Mouse (Mus musculus): ENCODE results near the gene Ppp4r1. TPM values are rescaled to one million over a fixed set of nuclear protein-coding genes. Genes with fewer than 3 reads are reported as not detected.

Gene Ppp4r1
- total and polyA plus RNA-seq, 3 experiments, result 25.3 to 43.3 (median 36.9) TPM

DNA sequence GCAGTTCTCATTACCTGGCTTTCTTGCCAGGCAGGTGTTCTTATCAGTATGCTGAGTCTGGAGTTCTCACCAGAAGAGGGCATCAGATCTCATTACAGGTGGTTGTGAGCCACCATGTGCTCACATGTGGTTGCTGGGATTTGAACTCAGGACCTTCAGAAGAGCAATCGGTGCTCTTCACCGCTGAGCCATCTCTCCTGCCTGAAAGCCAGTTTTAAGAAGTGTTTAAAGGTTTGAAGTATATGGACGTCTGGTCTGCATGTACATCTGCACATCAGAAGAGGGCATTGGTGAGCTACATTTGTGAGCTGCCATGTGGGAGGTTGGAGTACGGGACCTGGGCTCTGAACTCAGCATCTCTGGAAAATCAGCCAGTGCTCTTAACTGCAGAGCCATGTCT is 8.8 kb upstream of the Ppp4r1 start:
- intact Hi-C loops (cut with DNase I), result loop anchor here (5.0 kb wide), 1 partner anchor 61 kb away; no protein-coding TSS in a partner anchor
- Histone ChIP-seq H3K9ac (ENCODE audit: low read depth, low read length) (no peak overlapping the region), H3K27ac (no peak overlapping the region), H3K36me3 (ENCODE audit: control insufficient read depth, insufficient read depth, low read length) (no peaks in the 10 kb centered on the region), H3K79me2 (replicated peaks; ENCODE audit: control insufficient read depth, insufficient read depth, low read length) (peaks cover 5% of the 10 kb centered on the region; the same call in 1 of the 2 replicates), H3K4me1 (ENCODE audit: control insufficient read depth, insufficient read depth, low read length) (peaks cover 14% of the 10 kb centered on the region), H3K27me3 (ENCODE audit: control insufficient read depth, insufficient read depth, low read length) (no peaks in the 10 kb centered on the region), H3K4me3 (no peak overlapping the region)
- 79% methylated on average over 4 of the region's 4 CpGs for WGBS
- TF ChIP-seq EP300 (IDR thresholded peaks at IDR 0.05; ENCODE audit: insufficient read depth, low read depth, low read length) (no peak), POLR2A (IDR thresholded peaks at IDR 0.05; ENCODE audit: insufficient read depth, low read depth, low read length) (no peak), CTCF (IDR thresholded peaks at IDR 0.05) (peak; percentile 55)
- no peak for DNase-seq

- intact Hi-C loops (cut with DNase I), result loop anchor here (5.0 kb wide), 1 partner anchor 62 kb away; no protein-coding TSS in a partner anchor
Observed at GRCm38 (mm10) chr17:65774439-65774838, 7.9 kb upstream of the Ppp4r1 start.

GRCm38 (mm10) chr17:65776228-65776627 is 6.1 kb upstream of the Ppp4r1 start:
- TF ChIP-seq POLR2A (IDR thresholded peaks at IDR 0.05; ENCODE audit: insufficient read depth, low read depth, low read length) (no peak), CTCF (IDR thresholded peaks at IDR 0.05) (no peak)
- WGBS, result 83% methylated on average over 1 of the region's 1 CpGs
- intact Hi-C loops (cut with DNase I), result no loop called here

More at GRCm38 (mm10) chr17:65774439-65774838, 7.9 kb upstream of the Ppp4r1 start:
- no peak overlapping the region for H3K9ac ChIP-seq (ENCODE audit: low read depth, low read length)
- no peak overlapping the region for H3K4me3 ChIP-seq
- TF ChIP-seq POLR2A (IDR thresholded peaks at IDR 0.05; ENCODE audit: insufficient read depth, low read depth, low read length) (no peak), EP300 (IDR thresholded peaks at IDR 0.05; ENCODE audit: insufficient read depth, low read depth, low read length) (no peak), CTCF (IDR thresholded peaks at IDR 0.05) (no peak)
- H3K27me3 ChIP-seq (ENCODE audit: control insufficient read depth, insufficient read depth, low read length), result no peaks in the 10 kb centered on the region
- no peak for DNase-seq
- H3K36me3 ChIP-seq (ENCODE audit: control insufficient read depth, insufficient read depth, low read length), result no peaks in the 10 kb centered on the region
- no peak overlapping the region for H3K27ac ChIP-seq
- WGBS, result 57% methylated on average over 7 of the region's 7 CpGs
- H3K79me2 ChIP-seq (replicated peaks; ENCODE audit: control insufficient read depth, insufficient read depth, low read length), result peaks cover 5% of the 10 kb centered on the region; the same call in 1 of the 2 replicates
- peaks cover 6% of the 10 kb centered on the region for H3K4me1 ChIP-seq (ENCODE audit: control insufficient read depth, insufficient read depth, low read length)

DNA sequence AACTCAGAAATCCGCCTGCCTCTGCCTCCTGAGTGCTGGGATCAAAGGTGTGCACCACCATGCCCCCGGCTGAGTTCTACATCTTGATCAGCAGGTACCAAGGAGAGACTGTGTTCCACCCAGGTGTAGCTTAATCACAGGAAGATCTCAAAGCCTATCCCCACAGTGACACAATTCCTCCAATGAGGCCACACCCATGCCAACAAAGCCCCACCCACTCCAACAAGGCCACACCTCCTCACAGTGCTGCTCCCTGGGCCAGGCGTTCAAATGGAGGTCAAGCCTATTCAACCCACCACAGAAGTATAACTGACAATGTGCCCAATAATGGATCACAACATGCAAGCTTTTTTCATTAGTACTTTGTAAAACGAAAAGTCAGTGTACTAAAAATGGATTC is 4.9 kb upstream of the Ppp4r1 start:
- no peaks in the 10 kb centered on the region for H3K79me2 ChIP-seq (replicated peaks; ENCODE audit: control insufficient read depth, insufficient read depth, low read length)
- no peak for TF ChIP-seq EP300 (IDR thresholded peaks at IDR 0.05; ENCODE audit: insufficient read depth, low read depth, low read length)
- TF ChIP-seq CTCF (IDR thresholded peaks at IDR 0.05), result no peak
- no peak for TF ChIP-seq POLR2A (IDR thresholded peaks at IDR 0.05; ENCODE audit: insufficient read depth, low read depth, low read length)
- H3K27me3 ChIP-seq (ENCODE audit: control insufficient read depth, insufficient read depth, low read length), result no peaks in the 10 kb centered on the region
- H3K4me3 ChIP-seq, result no peak overlapping the region
- no peaks in the 10 kb centered on the region; the same call in 1 of the 2 replicates for H3K4me1 ChIP-seq (ENCODE audit: control insufficient read depth, insufficient read depth, low read length)
- no peak overlapping the region for H3K9ac ChIP-seq (ENCODE audit: low read depth, low read length)
- WGBS, result 91% methylated on average over 4 of the region's 4 CpGs
- intact Hi-C loops (cut with DNase I), result no loop called here
- no peak overlapping the region for H3K27ac ChIP-seq
- no peak for DNase-seq
- no peaks in the 10 kb centered on the region for H3K36me3 ChIP-seq (ENCODE audit: control insufficient read depth, insufficient read depth, low read length)

More at GRCm38 (mm10) chr17:65776228-65776627, 6.1 kb upstream of the Ppp4r1 start:
- DNase-seq, result no peak
- Histone ChIP-seq H3K27me3 (ENCODE audit: control insufficient read depth, insufficient read depth, low read length) (no peaks in the 10 kb centered on the region), H3K79me2 (replicated peaks; ENCODE audit: control insufficient read depth, insufficient read depth, low read length) (no peaks in the 10 kb centered on the region), H3K4me3 (no peak overlapping the region), H3K36me3 (ENCODE audit: control insufficient read depth, insufficient read depth, low read length) (no peaks in the 10 kb centered on the region), H3K4me1 (ENCODE audit: control insufficient read depth, insufficient read depth, low read length) (no peaks in the 10 kb centered on the region; the same call in 1 of the 2 replicates), H3K9ac (ENCODE audit: low read depth, low read length) (no peak overlapping the region), H3K27ac (no peak overlapping the region)

GRCm38 (mm10) chr17:65780970-65781369 is 1.4 kb upstream of the Ppp4r1 start:
- DNase-seq, result no peak
- Histone ChIP-seq H3K27me3 (ENCODE audit: control insufficient read depth, insufficient read depth, low read length) (no peaks in the 10 kb centered on the region), H3K79me2 (replicated peaks; ENCODE audit: control insufficient read depth, insufficient read depth, low read length) (no peaks in the 10 kb centered on the region), H3K4me1 (ENCODE audit: control insufficient read depth, insufficient read depth, low read length) (no peaks in the 10 kb centered on the region; the same call in 1 of the 2 replicates), H3K27ac (no peak overlapping the region), H3K36me3 (ENCODE audit: control insufficient read depth, insufficient read depth, low read length) (peaks cover 2% of the 10 kb centered on the region; the same call in 1 of the 2 replicates), H3K4me3 (no peak overlapping the region), H3K9ac (ENCODE audit: low read depth, low read length) (no peak overlapping the region)
- 95% methylated on average over 2 of the region's 2 CpGs for WGBS
- TF ChIP-seq POLR2A (IDR thresholded peaks at IDR 0.05; ENCODE audit: insufficient read depth, low read depth, low read length), result no peak
- no peak for TF ChIP-seq CTCF (IDR thresholded peaks at IDR 0.05)
- TF ChIP-seq EP300 (IDR thresholded peaks at IDR 0.05; ENCODE audit: insufficient read depth, low read depth, low read length), result no peak
- intact Hi-C loops (cut with DNase I), result no loop called here

Measured in heart, adult 2 months (tissue).